Mouse (Mus musculus): ENCODE data around the gene Dpf2. TPM values are rescaled to one million over a fixed set of nuclear protein-coding genes. Genes with fewer than 3 reads are reported as not detected.

Dpf2 gene
- polyA plus RNA-seq, 1 experiment from 2014 or later, result 97.5 TPM

DNA sequence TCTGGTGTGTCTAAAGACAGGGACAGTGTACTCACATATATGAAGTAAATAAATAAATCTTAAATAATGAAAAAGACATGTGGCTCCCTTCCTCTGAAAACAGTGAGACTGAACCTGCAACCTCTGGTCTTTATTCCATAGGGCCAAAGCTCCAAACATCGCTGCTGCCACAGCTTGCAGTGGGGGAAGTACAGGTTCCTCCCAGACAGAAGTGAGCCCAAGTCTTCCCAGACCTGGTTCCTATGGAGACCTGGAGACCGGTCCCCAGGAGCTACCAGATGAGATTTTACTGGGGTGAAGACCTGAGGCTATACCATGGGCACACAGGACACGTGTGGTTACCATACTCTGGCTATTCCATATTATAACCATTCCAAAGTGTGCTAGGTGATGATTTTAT is 62.0 kb downstream of the Dpf2 start:
- no peak overlapping the region; the same call in 1 of the 2 replicates for H3K27ac ChIP-seq (ENCODE audit: low read length)
- H3K27me3 ChIP-seq (ENCODE audit: control insufficient read depth, insufficient read depth, low read length), result no peaks in the 10 kb centered on the region
- no peak overlapping the region for H3K9ac ChIP-seq (ENCODE audit: low read length)
- no peak for ATAC-seq (replicated peaks; ENCODE audit: extremely low read depth, insufficient read depth, low FRiP score)
- no peak overlapping the region for H3K4me3 ChIP-seq (ENCODE audit: low read length)
- H3K4me1 ChIP-seq (ENCODE audit: control insufficient read depth, insufficient read depth, low read length), result peaks cover 58% of the 10 kb centered on the region
- WGBS, result 78% methylated on average over 3 of the region's 3 CpGs
- H3K36me3 ChIP-seq (ENCODE audit: control insufficient read depth, insufficient read depth), result peaks cover 17% of the 10 kb centered on the region
- H3K9me3 ChIP-seq (replicated peaks; ENCODE audit: control insufficient read depth, low read length), result no peaks in the 10 kb centered on the region
- H3K4me2 ChIP-seq (ENCODE audit: low read depth, low read length), result no peak overlapping the region

DNA sequence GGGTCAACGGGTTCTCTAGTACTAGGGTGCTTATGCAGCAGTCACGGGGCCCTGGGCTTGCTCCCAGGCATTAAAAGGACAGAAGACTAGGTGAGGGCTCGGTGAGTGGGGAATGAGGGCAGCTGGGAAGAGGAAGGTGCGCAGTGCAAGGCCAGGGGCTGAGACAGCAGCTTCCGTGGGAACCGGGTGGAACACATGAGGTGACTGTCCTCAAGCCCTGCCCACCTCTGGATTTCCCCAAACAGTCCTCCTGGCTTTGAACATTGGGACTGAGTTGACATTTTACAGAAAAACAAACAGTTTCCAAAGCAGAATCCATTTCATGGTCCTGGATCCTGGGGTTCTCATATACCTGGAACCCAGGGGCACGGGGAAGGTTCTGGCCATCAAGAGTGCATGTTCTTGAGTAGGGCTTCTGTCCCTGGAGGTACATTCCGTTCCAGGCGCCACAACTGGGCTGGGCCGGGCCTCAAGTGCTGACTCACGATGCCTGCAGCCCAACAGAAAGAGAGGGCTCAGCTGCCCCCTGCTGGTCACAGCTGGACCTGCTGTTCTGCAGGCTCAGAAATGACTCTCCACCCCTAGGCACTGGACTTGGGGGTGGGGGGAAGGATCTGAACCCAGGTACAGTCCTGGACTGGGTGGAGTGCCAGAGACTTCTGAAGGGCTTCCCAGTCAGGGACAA is 62.8 kb downstream of the Dpf2 start:
- peak overlapping the region; percentile 3; the same call in 1 of the 2 replicates for H3K4me3 ChIP-seq (ENCODE audit: low read length)
- peak overlapping the region; percentile 32 for H3K4me2 ChIP-seq (ENCODE audit: low read depth, low read length)
- 0 out of 2 replicates have a peak, but pooled peaks have one; percentile 12 for ATAC-seq (replicated peaks; ENCODE audit: extremely low read depth, insufficient read depth, low FRiP score)
- H3K9me3 ChIP-seq (replicated peaks; ENCODE audit: control insufficient read depth, low read length), result no peaks in the 10 kb centered on the region
- H3K9ac ChIP-seq (ENCODE audit: low read length), result peak overlapping the region; percentile 77
- 24% methylated on average over 11 of the region's 11 CpGs for WGBS
- H3K36me3 ChIP-seq (ENCODE audit: control insufficient read depth, insufficient read depth), result peaks cover 9% of the 10 kb centered on the region
- peak overlapping the region; percentile 100 for H3K27ac ChIP-seq (ENCODE audit: low read length)
- no peaks in the 10 kb centered on the region for H3K27me3 ChIP-seq (ENCODE audit: control insufficient read depth, insufficient read depth, low read length)
- peaks cover 62% of the 10 kb centered on the region for H3K4me1 ChIP-seq (ENCODE audit: control insufficient read depth, insufficient read depth, low read length)

DNA sequence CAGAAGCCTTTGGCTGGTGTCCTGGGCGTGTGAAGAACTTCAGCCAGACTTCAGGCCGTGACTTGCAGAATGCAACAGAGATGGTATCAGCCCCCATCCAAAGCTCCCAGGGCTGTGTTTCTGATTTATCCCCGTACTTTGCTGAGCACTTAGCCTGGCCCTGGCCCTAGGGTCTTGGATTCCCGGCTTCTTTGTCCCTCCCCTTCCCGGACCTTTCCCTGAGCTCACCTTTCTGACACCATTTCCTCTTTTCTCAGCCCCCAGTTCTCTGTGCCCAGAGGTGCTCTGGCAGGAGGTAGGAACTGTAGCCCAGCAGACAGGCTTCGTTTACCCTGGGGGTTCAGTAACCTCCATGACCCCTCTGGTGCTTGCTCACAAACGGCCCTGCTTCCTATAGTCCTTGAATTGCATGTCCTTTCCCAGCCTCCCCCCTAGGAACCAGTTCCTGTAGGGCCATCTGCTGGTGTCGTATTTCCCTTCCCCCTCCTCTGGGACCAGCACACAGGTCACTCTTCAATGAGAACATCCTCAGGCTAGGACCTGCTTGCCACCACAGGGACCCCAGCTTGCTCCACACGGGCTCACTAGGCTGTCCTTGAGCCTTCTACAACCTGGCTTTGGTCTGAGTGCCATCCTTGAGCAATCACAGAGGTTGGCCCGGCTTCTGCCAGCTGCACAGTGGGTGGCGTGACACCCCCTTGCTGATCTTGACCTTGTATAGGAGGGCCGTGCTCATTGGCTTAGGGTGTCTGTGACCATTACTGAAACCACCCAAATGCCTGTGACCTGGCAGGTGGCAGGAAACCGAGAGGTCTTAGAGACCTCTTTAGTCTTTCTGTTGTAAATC is 63.8 kb downstream of the Dpf2 start:
- peaks cover 71% of the 10 kb centered on the region for H3K4me1 ChIP-seq (ENCODE audit: control insufficient read depth, insufficient read depth, low read length)
- WGBS, result 32% methylated on average over 13 of the region's 13 CpGs
- H3K9me3 ChIP-seq (replicated peaks; ENCODE audit: control insufficient read depth, low read length), result no peaks in the 10 kb centered on the region
- H3K4me2 ChIP-seq (ENCODE audit: low read depth, low read length), result peak overlapping the region; percentile 78
- H3K27ac ChIP-seq (ENCODE audit: low read length), result peak overlapping the region; percentile 100
- peak overlapping the region; percentile 77 for H3K9ac ChIP-seq (ENCODE audit: low read length)
- no peak for ATAC-seq (replicated peaks; ENCODE audit: extremely low read depth, insufficient read depth, low FRiP score)
- H3K4me3 ChIP-seq (ENCODE audit: low read length), result peak overlapping the region; percentile 18
- no peaks in the 10 kb centered on the region for H3K27me3 ChIP-seq (ENCODE audit: control insufficient read depth, insufficient read depth, low read length)
- peaks cover 2% of the 10 kb centered on the region; the same call in 1 of the 2 replicates for H3K36me3 ChIP-seq (ENCODE audit: control insufficient read depth, insufficient read depth)

DNA sequence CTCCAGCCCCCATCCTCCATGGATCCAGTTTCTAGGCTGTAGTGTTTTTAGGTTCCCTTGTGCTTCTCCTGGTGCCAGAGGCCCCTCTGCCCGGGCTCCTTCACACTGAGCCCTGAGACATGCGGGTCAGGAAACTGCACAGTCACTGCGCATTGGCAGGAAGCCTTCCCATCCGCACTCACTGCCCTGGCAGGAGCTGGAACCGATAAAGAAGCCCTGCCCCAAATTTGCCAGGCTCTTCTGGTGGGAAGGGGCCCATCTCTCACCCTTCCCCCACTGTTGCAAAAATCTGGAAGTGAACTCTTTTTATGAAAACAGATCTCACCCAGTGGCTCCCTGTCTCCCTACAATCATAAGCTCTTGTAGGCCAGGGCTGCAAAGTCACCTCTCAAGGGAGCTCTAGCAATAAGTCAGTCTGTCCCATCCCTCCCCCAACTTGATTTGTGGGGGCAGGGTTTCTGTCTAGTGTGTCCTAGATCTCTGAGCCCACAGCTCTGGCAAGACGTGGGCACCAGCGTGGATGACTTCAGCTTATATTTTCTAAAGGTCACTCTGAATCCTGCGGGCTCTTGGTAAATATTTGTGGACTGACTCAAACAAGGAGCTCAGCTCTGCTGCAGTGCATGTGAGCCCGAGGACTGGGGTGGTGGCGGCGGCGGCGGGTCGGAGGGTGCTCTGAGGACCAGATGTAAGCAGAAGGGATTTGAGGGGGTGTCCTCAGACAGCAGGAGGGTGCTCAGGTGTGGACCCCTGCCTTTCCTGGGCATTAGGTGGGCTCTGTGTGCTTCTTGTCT is 64.6 kb downstream of the Dpf2 start:
- Histone ChIP-seq H3K4me1 (ENCODE audit: control insufficient read depth, insufficient read depth, low read length) (peaks cover 77% of the 10 kb centered on the region), H3K9ac (ENCODE audit: low read length) (peak overlapping the region; percentile 77), H3K4me2 (ENCODE audit: low read depth, low read length) (peak overlapping the region; percentile 78), H3K27me3 (ENCODE audit: control insufficient read depth, insufficient read depth, low read length) (no peaks in the 10 kb centered on the region), H3K36me3 (ENCODE audit: control insufficient read depth, insufficient read depth) (peaks cover 2% of the 10 kb centered on the region; the same call in 1 of the 2 replicates), H3K4me3 (ENCODE audit: low read length) (peak overlapping the region; percentile 18), H3K27ac (ENCODE audit: low read length) (peak overlapping the region; percentile 100), H3K9me3 (replicated peaks; ENCODE audit: control insufficient read depth, low read length) (no peaks in the 10 kb centered on the region)
- ATAC-seq (replicated peaks; ENCODE audit: extremely low read depth, insufficient read depth, low FRiP score), result no peak
- WGBS, result 25% methylated on average over 14 of the region's 14 CpGs

DNA sequence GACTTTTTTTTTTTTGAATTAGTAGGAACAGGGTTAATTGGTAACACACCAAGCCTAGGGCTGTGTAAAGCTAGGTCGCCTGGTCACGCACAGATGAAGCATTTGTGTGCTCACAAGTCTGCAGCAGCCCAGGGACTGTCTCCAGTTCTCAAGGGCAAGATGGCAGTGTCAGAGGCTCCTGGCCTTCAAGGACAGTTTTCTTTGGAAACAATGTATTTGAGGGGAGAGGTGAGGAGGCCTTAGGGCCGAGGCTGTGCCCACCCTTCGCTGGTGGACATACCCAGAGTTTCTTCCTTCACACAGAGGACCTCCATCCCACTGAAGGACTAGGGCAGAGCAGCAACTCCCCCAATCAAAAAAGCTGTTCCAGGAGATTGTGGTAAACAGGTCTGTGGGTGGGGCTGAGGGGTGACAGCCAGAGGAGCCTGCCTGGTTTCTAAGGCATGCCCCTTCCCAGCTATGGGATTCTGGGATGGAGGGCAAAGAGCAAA is 65.5 kb downstream of the Dpf2 start:
- no peak for ATAC-seq (replicated peaks; ENCODE audit: extremely low read depth, insufficient read depth, low FRiP score)
- H3K27me3 ChIP-seq (ENCODE audit: control insufficient read depth, insufficient read depth, low read length), result no peaks in the 10 kb centered on the region
- H3K9me3 ChIP-seq (replicated peaks; ENCODE audit: control insufficient read depth, low read length), result no peaks in the 10 kb centered on the region
- peak overlapping the region; percentile 48 for H3K4me3 ChIP-seq (ENCODE audit: low read length)
- H3K36me3 ChIP-seq (ENCODE audit: control insufficient read depth, insufficient read depth), result no peaks in the 10 kb centered on the region
- H3K27ac ChIP-seq (ENCODE audit: low read length), result peak overlapping the region; percentile 100
- H3K9ac ChIP-seq (ENCODE audit: low read length), result peak overlapping the region; percentile 77
- H3K4me1 ChIP-seq (ENCODE audit: control insufficient read depth, insufficient read depth, low read length), result peaks cover 79% of the 10 kb centered on the region
- 50% methylated on average over 4 of the region's 4 CpGs for whole genome bisulfite sequencing
- peak overlapping the region; percentile 78 for H3K4me2 ChIP-seq (ENCODE audit: low read depth, low read length)

DNA sequence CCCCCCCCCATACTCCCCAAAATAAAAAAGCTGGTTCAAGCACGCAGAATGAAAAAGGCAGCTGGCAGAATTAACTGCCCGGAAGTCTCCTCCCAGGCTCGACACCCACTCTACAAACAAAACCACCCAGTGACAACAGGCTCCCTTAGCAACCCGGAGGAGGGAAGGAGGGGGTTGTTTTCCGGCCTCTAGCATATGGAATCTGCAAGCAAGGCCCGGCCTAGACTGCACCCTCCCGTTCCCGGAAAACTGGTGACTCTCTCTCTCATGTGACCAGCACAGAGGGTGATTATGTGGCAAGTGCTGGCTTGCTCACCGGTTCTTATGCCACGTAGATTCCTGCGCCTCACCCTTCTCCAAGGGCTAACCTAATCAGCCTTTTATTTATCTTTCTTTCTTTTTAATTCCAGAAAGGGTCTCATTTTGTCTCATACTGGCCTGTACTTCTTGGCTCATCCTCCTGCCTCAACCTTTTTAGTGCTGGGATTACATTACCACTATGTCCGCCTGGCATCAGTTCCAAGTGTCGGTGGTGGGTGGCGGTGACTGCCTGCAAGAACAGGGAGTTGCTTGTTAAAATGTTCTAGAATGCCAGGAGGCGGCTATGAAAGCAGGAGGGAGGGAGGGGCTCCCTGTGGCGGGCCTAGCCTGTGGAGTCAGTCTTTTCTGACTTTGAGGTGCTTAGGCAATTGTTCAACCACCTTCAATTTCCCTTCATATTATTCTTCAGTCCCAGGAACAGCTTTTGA is 66.1 kb downstream of the Dpf2 start:
- Histone ChIP-seq H3K4me3 (ENCODE audit: low read length) (peak overlapping the region; percentile 48), H3K4me2 (ENCODE audit: low read depth, low read length) (peak overlapping the region; percentile 78)
- 3% methylated on average over 16 of the region's 16 CpGs for WGBS

More for the DNA sequence above, 66.1 kb downstream of the Dpf2 start:
- no peaks in the 10 kb centered on the region for H3K36me3 ChIP-seq (ENCODE audit: control insufficient read depth, insufficient read depth)
- peak overlapping the region; percentile 100 for H3K27ac ChIP-seq (ENCODE audit: low read length)
- H3K9ac ChIP-seq (ENCODE audit: low read length), result peak overlapping the region; percentile 77
- ATAC-seq (replicated peaks; ENCODE audit: extremely low read depth, insufficient read depth, low FRiP score), result peak; percentile 71
- no peaks in the 10 kb centered on the region for H3K27me3 ChIP-seq (ENCODE audit: control insufficient read depth, insufficient read depth, low read length)
- peaks cover 78% of the 10 kb centered on the region for H3K4me1 ChIP-seq (ENCODE audit: control insufficient read depth, insufficient read depth, low read length)
- H3K9me3 ChIP-seq (replicated peaks; ENCODE audit: control insufficient read depth, low read length), result no peaks in the 10 kb centered on the region

All from heart, embryonic 16.5 days (tissue).